Mouse (Mus musculus) myocyte (in vitro differentiated cells): ENCODE data around the gene Krt1. TPM values are rescaled to one million over a fixed set of nuclear protein-coding genes. Genes with fewer than 3 reads are reported as not detected.

Experiments
- H3K27me3 ChIP-seq: one replicate; pipeline ENCODE4 v1.6.1; 2011; ENCODE audit not compliant: control insufficient read depth, insufficient read depth, insufficient read length
- H3K36me3 ChIP-seq: one replicate; pipeline ENCODE4 v1.6.1; 2011; ENCODE audit not compliant: control insufficient read depth, insufficient read depth
- H3K4me2 ChIP-seq: one replicate; pipeline ENCODE4 v1.6.1; 2011; ENCODE audit warnings: low read depth, control low read depth
- H3K4me3 ChIP-seq: one replicate; pipeline ENCODE4 v1.5.1; 2011; ENCODE audit warnings: mild to moderate bottlenecking, control low read depth, moderate library complexity
- H3K79me2 ChIP-seq: one replicate; pipeline ENCODE4 v1.6.1; 2011; ENCODE audit not compliant: control insufficient read depth, insufficient read depth
- H3ac ChIP-seq: one replicate; pipeline ENCODE4 v1.6.1; 2011; ENCODE audit not compliant: control insufficient read depth, insufficient read length
- CEBPB ChIP-seq: IDR thresholded peaks from 2 replicates; pipeline ENCODE4 v1.6.1; 2011; ENCODE audit warnings: mild to moderate bottlenecking, moderate library complexity; ENCODE audit not compliant: poor library complexity, insufficient read depth, severe bottlenecking
- E2F4 ChIP-seq: IDR thresholded peaks from one replicate; pipeline ENCODE4 v1.6.1; 2011; ENCODE audit warnings: mild to moderate bottlenecking, control low read depth, moderate library complexity; ENCODE audit not compliant: insufficient read depth
- MAX ChIP-seq: IDR thresholded peaks from one replicate; pipeline ENCODE4 v1.6.1; 2011; ENCODE audit warnings: low read depth, mild to moderate bottlenecking, control low read depth
- MYOD1 ChIP-seq, 3 experiments: IDR thresholded peaks; one replicate each; pipeline ENCODE4 v1.6.1; 2011; ENCODE audit warnings: control low read depth in 2 of 3, low read depth in 2 of 3, mild to moderate bottlenecking in 2 of 3, moderate library complexity in 1 of 3; ENCODE audit not compliant: insufficient read length in 2 of 3, control insufficient read depth in 1 of 3
- MYOG ChIP-seq, 3 experiments: IDR thresholded peaks; one replicate each; pipeline ENCODE4 v1.6.1; 2011; ENCODE audit warnings: control low read depth in 2 of 3, low read depth in 2 of 3, mild to moderate bottlenecking in 2 of 3; ENCODE audit not compliant: insufficient read length in 2 of 3, control insufficient read depth in 1 of 3, insufficient read depth in 1 of 3
- POLR2A ChIP-seq: IDR thresholded peaks from one replicate; pipeline ENCODE4 v1.6.1; 2011; ENCODE audit warnings: low read depth, mild to moderate bottlenecking, control low read depth, moderate library complexity; ENCODE audit not compliant: insufficient read length
- POLR2AphosphoS2 ChIP-seq: IDR thresholded peaks from one replicate; pipeline ENCODE4 v1.6.1; 2011; ENCODE audit warnings: low read depth, control low read depth; ENCODE audit not compliant: insufficient read length
- REST ChIP-seq: IDR thresholded peaks from one replicate; pipeline ENCODE4 v1.6.1; 2011; ENCODE audit warnings: mild to moderate bottlenecking, control low read depth, moderate library complexity; ENCODE audit not compliant: insufficient read depth, insufficient read length
- SRF ChIP-seq: IDR thresholded peaks from one replicate; pipeline ENCODE4 v1.6.1; 2011; ENCODE audit warnings: low read depth; ENCODE audit not compliant: control insufficient read depth, insufficient read length
- TCF12 ChIP-seq: IDR thresholded peaks from one replicate; pipeline ENCODE4 v1.6.1; 2011; ENCODE audit warnings: mild to moderate bottlenecking, control low read depth; ENCODE audit not compliant: poor library complexity, insufficient read depth, severe bottlenecking
- TCF3 ChIP-seq: IDR thresholded peaks from one replicate; pipeline ENCODE4 v1.6.1; 2011; ENCODE audit warnings: low read depth, control low read depth; ENCODE audit not compliant: insufficient read length
- USF1 ChIP-seq: IDR thresholded peaks from one replicate; pipeline ENCODE4 v1.6.1; 2011; ENCODE audit warnings: low read depth, mild to moderate bottlenecking, control low read depth, moderate library complexity
- polyA plus RNA-seq: library from polyadenylated mRNA; unstranded; fragments of >200 nt; fragmentation: generic; extraction: Trizol; gene quantifications from one replicate; pipeline ENCODE4 v1.2.1, GENCODE M21; 2012; ENCODE audit warnings: missing spikeins

The Krt1 gene
- polyA plus RNA-seq, 1 experiment: not detected

DNA sequence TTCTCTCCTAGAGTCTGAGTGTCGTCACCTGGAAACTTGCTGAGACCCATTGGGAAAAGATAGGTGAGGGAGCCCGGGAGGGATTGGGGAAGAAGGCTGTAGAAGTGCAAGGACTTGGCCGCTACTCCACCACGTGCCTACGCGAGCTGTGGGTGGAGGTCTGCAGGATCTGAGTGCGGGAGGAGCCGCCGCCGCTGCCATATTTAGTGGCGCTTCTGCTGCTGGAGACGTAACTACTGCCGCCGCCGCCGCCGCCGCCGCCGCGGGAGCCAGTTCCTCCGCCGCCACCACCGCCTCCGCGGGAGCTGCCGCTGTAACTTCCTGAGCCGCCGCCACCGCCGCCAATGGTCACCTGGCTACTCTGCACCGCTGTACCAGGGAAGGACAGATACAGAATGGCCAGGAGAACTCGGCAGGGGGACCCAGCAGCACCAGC, 9.2 kb upstream of the Krt1 start:
- H3K4me2 ChIP-seq: no peak overlapping the region
- H3K79me2 ChIP-seq: no peaks in the 10 kb centered on the region
- H3K4me3 ChIP-seq: no peak overlapping the region
- no peak overlapping the region for H3ac ChIP-seq
- peaks cover 77% of the 10 kb centered on the region for H3K27me3 ChIP-seq
- no peak for TF ChIP-seq USF1
- TF ChIP-seq REST: no peak
- no peak for TF ChIP-seq MYOG (IDR thresholded peaks at IDR 0.05; ENCODE audit: control insufficient read depth in 1 of 3, insufficient read depth in 1 of 3, insufficient read length in 2 of 3, low read depth in 2 of 3)
- no peak for TF ChIP-seq SRF
- TF ChIP-seq MAX: no peak
- no peak for TF ChIP-seq TCF12
- TF ChIP-seq TCF3: no peak
- H3K36me3 ChIP-seq: no peaks in the 10 kb centered on the region

DNA sequence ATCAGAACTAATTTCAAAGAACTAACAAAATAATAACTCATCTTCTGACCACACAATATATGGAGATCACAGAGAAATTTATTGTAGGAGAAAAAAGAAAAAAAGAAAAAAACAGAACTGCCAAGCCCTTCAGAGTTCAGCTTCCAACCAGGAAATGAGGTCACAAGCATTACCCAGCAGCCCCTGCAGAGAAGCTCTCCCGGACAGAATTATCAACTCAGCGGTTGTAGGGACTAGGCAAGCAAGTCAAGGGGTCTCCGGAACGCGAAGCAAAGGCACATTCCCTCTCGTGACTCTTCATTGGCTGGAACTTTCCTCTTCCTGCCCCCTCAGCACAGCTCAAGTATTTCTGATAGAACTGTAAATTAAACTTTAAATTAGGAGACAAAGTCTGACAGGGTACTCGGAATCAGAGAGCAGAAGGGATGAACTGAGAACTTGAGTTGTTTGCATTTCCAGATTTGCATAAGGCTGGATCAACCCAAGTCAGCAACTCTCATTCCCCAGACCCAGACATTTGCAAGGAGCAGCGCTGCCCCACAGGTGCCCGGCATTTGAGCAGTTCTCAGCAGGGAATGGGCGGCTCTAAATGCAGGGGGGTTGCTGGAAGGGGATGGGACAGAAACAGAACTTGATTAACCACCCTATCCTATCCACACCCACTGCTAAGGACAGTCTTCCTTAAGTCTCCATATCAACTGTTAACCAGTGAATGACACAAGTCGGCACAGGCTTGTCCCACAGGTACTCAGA, 8.3 kb upstream of the Krt1 start:
- Histone ChIP-seq H3K4me2 (no peak overlapping the region), H3K4me3 (no peak overlapping the region), H3ac (no peak overlapping the region), H3K27me3 (peaks cover 77% of the 10 kb centered on the region), H3K36me3 (no peaks in the 10 kb centered on the region), H3K79me2 (no peaks in the 10 kb centered on the region)
- TF ChIP-seq REST (no peak), SRF (no peak), POLR2A (no peak), POLR2AphosphoS2 (no peak), USF1 (no peak), TCF12 (no peak), CEBPB (no peak), E2F4 (no peak), MYOD1 (IDR thresholded peaks at IDR 0.05; ENCODE audit: control insufficient read depth in 1 of 3, insufficient read length in 2 of 3, low read depth in 2 of 3) (no peak)

DNA sequence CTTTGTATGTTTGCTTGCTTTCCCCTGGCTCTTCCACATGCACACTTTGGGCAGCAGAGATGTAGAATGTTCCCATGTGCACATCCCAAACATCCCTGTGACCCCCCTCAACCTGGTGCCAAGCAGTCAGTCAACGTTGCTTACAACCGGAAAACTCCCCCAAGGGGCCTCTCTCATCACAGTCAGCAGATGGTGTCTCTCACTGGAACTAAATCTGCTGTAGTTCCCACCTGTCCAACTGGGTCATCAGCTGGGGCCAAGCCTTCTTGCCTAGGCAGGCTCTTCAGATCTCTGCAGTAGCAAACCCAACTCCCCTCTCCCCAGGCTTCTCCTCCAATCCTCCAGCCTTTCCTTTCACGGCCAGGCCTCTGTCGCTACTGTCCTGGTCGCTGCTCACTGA, 6.1 kb upstream of the Krt1 start:
- no peak overlapping the region for H3K4me2 ChIP-seq
- H3K36me3 ChIP-seq: no peaks in the 10 kb centered on the region
- no peak overlapping the region for H3ac ChIP-seq
- H3K79me2 ChIP-seq: no peaks in the 10 kb centered on the region
- H3K27me3 ChIP-seq: peaks cover 78% of the 10 kb centered on the region
- TF ChIP-seq TCF12: no peak
- H3K4me3 ChIP-seq: no peak overlapping the region

DNA sequence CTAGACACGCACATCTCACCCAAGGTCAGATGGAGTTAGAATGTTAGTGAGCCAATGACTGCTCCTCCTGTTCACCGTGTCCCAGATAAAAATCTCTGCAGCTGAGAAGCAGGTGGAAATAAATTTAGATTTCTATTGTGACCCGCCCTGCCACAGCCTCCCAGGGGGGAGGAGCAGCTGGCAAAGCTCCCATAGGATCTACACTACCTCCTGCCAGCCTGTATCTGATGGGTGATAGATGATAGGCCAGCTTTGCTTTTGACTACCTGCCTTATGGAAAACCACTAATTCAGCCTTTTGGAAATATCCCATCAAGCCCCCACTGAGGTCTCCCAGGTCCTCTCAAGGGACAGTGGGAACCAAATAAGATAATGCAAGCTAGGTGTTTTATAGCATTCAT, 5.1 kb upstream of the Krt1 start:
- peaks cover 74% of the 10 kb centered on the region for H3K27me3 ChIP-seq
- no peak overlapping the region for H3K4me2 ChIP-seq
- H3ac ChIP-seq: no peak overlapping the region
- H3K79me2 ChIP-seq: no peaks in the 10 kb centered on the region
- TF ChIP-seq REST (no peak), POLR2AphosphoS2 (no peak), TCF12 (no peak), TCF3 (no peak), SRF (no peak), MAX (no peak), POLR2A (no peak), E2F4 (no peak), USF1 (no peak), MYOG (IDR thresholded peaks at IDR 0.05; ENCODE audit: control insufficient read depth in 1 of 3, insufficient read depth in 1 of 3, insufficient read length in 2 of 3, low read depth in 2 of 3) (no peak), CEBPB (no peak), MYOD1 (IDR thresholded peaks at IDR 0.05; ENCODE audit: control insufficient read depth in 1 of 3, insufficient read length in 2 of 3, low read depth in 2 of 3) (no peak)
- no peaks in the 10 kb centered on the region for H3K36me3 ChIP-seq
- H3K4me3 ChIP-seq: no peak overlapping the region

DNA sequence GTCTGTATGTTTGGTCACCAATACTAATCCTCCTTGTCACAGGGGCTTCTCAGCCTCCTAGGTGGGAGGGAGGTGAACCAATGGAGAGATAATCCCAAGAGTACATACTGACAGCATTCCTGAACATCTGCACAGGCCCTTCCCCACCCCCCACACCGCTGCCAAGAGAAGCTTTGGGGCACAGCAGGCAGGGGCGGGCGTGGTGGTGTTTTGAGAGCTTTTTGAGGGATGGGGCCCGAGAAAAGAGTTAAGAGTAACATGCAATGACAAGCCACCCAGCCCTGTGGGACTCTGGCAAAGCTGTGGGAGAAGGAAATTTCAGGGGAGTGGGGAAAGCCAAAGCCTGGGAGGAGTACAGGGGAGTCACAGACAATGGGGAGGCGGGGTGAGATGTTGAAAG, 3.7 kb upstream of the Krt1 start:
- Histone ChIP-seq H3K27me3 (peaks cover 74% of the 10 kb centered on the region), H3K4me2 (no peak overlapping the region), H3ac (no peak overlapping the region), H3K79me2 (no peaks in the 10 kb centered on the region), H3K36me3 (no peaks in the 10 kb centered on the region), H3K4me3 (no peak overlapping the region)
- no peak for TF ChIP-seq E2F4
- TF ChIP-seq USF1: no peak
- TF ChIP-seq MYOG (IDR thresholded peaks at IDR 0.05; ENCODE audit: control insufficient read depth in 1 of 3, insufficient read depth in 1 of 3, insufficient read length in 2 of 3, low read depth in 2 of 3): no peak
- TF ChIP-seq MYOD1 (IDR thresholded peaks at IDR 0.05; ENCODE audit: control insufficient read depth in 1 of 3, insufficient read length in 2 of 3, low read depth in 2 of 3): no peak
- no peak for TF ChIP-seq TCF12
- no peak for TF ChIP-seq MAX
- TF ChIP-seq POLR2AphosphoS2: no peak
